Mouse (Mus musculus) G1E (cell line): ENCODE measurements around the gene Fxyd5.

Experiments used
- CTCF ChIP-seq: IDR thresholded peaks from 2 replicates; pipeline ENCODE4 v1.5.1; 2012; ENCODE audit warnings: low read depth, low read length, inconsistent platforms, mixed read lengths
- POLR2AphosphoS5 ChIP-seq: IDR thresholded peaks from 2 replicates; pipeline ENCODE4 v1.6.1; 2012; ENCODE audit warnings: low read depth, low read length, inconsistent platforms; ENCODE audit not compliant: insufficient replicate concordance

DNA sequence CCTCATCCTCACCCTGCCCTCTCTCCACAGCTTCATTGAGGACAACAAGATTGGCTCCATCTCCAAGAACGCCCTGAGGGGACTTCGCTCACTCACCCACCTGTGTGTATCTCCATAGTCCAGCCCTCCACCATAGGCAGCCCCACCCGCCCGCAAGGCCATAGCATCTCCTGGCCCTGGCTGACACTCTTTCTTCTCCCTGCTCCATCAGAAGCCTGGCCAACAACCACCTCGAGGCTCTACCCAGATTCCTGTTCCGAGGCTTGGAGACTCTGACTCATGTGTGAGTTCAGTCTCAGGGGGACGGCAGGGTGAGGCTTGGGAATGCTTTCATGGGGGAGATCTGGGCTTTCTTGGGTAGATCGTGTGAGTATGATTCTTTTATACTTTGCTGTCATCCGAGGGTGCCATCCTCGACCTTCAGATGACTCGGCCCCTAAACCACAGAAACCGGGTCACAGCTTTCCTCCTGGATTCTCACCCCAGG is 20.8 kb upstream of the Fxyd5 start:
- no peak for TF ChIP-seq POLR2AphosphoS5
- no peak for TF ChIP-seq CTCF
